Comparison of ENCODE assay signal across 19 mouse cellular contexts in genomic region chr15:59888131-59888459, GRCm38 (mm10).
"Had no signal": no experiment of that assay in that cellular context is flagged by ENCODE, and none has a peak within 500 bp of the region (broad histone marks: within the 10 kb centered on the region; RNA-seq: fewer than 3 reads in every experiment).

No protein-coding gene starts in this region.

- H3K36me3 ChIP-seq: intestine, embryonic 15.5 days; kidney, embryonic 15.5 days; limb, embryonic 13.5 days; liver, embryonic 15.5 days; neural tube, embryonic 13.5 days; stomach, embryonic 15.5 days had no signal

- ATAC-seq: intestine, embryonic 15.5 days had no signal

- H3K27ac ChIP-seq: intestine, embryonic 15.5 days; kidney, embryonic 15.5 days; limb, embryonic 13.5 days; liver, embryonic 15.5 days; neural tube, embryonic 13.5 days; stomach, embryonic 15.5 days had no signal

- H3K9me3 ChIP-seq: intestine, embryonic 15.5 days; kidney, embryonic 15.5 days; limb, embryonic 13.5 days; liver, embryonic 15.5 days; stomach, embryonic 15.5 days had no signal

- DNase-seq: kidney, adult 2 months; kidney, postnatal 14 days; layer of hippocampus, adult 9-11 months; left cerebral cortex, postnatal 4 days; lung, embryonic 14.5 days; lung, postnatal 10 days; lung, postnatal 4 days; midbrain, embryonic 14.5 days; retina, postnatal 1 day; right cerebral cortex, postnatal 4 days; spleen, adult 18-20 months; thymus, adult 2 months; thymus, postnatal 25 days had no signal

- H3K9ac ChIP-seq: intestine, embryonic 15.5 days; kidney, embryonic 15.5 days; limb, embryonic 13.5 days; liver, embryonic 15.5 days; lung, embryonic 14.5 days; neural tube, embryonic 13.5 days; stomach, embryonic 15.5 days had no signal

- H3K27me3 ChIP-seq: intestine, embryonic 15.5 days; kidney, embryonic 15.5 days; limb, embryonic 13.5 days; liver, embryonic 15.5 days; neural tube, embryonic 13.5 days; stomach, embryonic 15.5 days had no signal

- H3K4me2 ChIP-seq: intestine, embryonic 15.5 days; kidney, embryonic 15.5 days; limb, embryonic 13.5 days; liver, embryonic 15.5 days; lung, embryonic 14.5 days; neural tube, embryonic 13.5 days; stomach, embryonic 15.5 days had no signal

- H3K4me3 ChIP-seq: intestine, embryonic 15.5 days; kidney, embryonic 15.5 days; limb, embryonic 13.5 days; liver, embryonic 15.5 days; neural tube, embryonic 13.5 days; stomach, embryonic 15.5 days had no signal

- H3K4me1 ChIP-seq: intestine, embryonic 15.5 days; kidney, embryonic 15.5 days; limb, embryonic 13.5 days; liver, embryonic 15.5 days; neural tube, embryonic 13.5 days; stomach, embryonic 15.5 days had no signal
